Mouse (Mus musculus) urinary bladder, postnatal 25 days (tissue): ENCODE data around the gene Clec1a.
"Not testable (repeated sequence)": the region's sequence is repeated elsewhere in the genome, so short reads cannot be mapped to it uniquely, and the experiment has no call there.

Experiments
- DNase-seq: peaks from one replicate; pipeline ENCODE4 v3.0.0; 2022; ENCODE audit warnings: low spot score

Gene Clec1a

DNA sequence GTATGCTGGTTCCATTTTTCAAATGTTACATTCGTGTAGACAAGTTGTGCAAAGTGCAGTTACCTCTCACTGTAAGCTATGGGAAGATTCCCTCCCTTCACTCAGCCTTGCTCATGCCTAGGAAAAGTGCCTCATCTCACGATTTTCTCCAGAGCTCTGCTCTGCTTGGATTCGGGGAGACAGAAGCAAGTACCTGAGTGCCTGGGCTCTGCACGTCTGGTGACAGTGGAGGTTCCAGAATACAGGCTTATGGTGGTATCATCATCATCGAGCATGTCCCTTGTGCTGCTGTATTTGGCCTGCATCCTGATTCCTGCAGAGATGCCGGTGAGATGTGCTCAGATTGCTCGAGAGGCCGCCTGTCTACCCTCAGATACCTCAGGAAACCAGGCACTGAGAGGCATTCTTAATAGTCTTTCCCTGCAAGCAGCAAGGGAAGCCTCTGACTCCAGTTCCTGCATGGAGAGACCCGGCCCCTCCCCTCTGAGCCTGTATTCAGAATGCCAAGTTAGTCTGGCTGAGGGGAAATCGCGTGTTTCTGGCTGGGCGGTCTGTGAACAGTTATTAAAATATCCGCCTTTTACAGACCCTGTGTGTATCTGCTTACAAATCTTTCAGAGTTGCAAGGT is at the start of gene Clec1a:
Clec1a (minus strand) TSS at position 590 of the 629 bp plus-strand sequence.
- no peak for DNase-seq

DNA sequence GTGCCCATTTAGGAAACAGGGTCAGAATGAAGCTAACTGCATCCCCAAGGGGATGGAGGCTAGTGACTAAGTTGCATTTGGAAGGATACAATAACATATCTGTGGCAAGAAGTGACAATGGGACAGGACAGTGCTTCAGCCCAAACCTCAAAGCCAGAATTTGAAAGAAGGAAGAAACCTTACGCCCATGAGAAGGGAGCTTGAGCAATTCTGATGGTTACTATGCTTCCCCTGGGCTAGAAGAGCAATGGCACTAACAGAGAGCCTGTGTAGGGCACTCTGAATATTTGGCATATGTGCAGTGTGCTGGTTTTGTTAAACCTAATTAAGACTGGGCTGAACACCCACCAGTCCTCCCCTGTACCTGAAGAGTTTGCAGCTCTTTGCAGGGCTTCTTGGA is 47.7 kb upstream of the Clec1a start:
- not testable (repeated sequence) for DNase-seq

DNA sequence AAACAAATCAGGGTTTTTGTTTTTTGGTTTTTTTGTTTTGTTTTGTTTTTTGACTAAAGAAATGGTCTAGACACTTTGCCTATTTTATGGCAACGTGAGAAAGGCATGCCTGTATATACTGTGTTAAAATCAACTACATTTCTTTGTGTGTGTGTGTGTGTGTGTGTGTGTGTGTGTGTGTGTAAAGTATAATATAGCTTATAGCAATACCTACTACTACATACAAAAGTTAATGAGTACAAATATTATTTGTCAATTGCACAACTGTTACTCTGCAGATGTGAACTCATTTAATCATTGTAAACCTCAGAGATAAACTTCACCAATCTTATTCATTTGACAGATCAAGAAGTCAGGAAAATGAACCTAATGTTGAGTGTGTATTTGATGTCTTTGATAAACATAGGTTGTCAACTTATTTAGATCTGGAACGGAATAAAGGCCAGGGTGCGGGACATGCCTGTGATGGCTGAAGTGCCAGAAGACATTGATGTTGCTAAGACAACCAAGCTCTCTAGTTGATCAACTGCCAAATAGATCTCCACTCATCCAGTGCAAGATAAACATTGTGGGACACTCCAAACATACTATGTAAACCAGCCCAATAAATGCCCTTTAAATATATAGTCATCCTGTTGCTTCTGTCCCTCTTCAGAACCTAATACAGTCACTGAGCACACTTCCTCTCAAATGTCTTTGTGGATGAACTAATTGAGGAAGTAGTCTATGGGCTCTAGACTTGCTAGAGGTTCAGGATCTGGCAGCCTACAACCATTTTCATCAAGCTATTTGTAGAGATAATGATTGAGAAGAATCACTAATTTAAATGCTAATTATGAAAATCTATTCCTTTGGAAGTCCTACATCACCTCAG is 45.8 kb upstream of the Clec1a start:
- DNase-seq = no peak

DNA sequence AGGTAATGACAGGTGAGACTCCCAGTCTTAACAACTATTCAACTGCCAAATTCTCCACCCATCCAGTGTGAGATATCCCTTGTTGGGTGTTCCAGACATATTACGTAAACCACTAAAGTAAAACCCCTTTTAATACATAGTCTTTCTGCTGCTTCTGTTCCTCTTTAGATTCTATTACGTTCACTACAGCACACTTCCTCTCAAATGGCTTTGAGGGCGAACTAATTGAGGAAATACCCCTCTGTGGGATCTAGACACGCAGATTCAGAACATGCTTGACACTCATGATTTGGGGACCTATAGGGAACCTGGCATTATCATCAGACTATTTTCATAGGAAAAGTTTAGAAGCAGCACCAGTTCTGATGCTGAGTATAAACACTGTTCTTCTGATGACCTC is 43.1 kb upstream of the Clec1a start:
- no peak for DNase-seq

DNA sequence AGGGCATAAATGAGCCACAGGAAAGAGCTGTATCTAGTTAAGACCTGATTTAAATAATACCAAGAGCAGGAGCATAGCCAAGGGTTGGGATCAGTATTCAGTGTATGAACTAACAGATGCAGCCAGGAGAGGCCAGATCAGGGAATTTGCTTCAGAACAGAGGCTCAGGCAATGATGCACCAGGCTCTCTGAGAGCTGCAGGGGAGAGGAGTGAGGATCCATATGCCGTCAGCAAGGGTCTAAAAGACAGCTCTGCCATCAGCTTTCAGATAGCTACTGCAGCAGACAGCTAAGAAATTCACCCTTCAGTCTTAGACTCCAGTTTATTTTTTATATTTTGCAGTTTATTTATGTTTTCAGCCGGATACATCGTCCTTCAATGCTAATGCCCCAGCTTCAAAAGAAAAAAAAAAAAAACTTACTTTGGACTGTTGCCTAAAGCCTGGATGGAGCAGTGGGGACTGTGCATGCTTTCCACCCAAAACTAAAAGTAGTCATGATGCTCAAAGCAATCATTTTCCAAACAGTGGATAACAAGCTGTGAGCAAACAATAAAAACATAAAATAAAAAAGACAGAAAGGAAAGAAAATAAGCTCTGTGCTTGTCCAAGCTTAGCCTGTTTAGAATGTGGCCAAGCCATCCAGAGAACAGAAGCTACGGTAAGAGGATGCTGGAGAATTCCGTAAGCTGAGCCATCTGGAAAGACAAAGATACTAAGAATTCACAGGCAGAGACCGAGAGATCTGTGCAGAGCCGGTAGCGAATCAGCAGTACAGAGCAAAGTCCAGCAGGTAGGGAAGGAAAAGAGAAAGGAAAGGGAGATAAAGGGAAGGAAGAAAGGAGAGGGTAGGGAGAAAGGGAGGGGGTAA is 28.5 kb upstream of the Clec1a start:
- no peak for DNase-seq

DNA sequence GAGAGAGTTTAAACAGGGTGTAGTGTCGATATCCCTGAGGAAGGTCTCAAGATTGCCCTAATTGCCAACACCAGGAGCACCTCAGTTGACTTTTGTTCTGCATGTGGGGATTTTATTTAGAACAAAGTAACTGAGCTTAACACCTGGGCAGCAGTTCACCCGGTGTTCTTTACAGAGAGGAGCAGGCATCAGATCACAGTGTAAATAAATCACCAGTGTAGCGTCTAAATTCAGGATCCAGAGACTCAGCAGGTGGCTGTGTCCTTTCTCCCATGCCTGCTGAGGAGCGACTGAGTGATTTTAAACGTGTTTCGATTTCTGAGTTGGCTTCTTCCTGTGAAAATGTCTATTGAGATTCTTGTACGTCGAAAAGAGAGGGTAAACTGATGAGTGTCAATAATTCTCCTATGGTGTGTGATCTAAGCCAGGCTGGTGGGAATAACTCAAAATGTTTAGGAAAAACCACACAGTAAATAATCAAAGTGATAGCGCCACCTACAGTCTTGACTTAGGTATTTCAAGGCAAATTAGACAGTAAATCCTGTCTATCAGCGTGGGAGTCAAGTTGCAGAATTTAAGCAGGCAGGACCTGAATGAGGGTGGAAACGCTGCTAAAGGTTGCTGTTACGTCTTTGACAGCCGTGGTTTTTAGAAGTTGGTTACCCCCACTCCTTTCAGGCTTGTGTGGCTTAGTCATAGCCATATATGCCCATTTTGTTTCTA is 24.8 kb upstream of the Clec1a start:
- DNase-seq = no peak

DNA sequence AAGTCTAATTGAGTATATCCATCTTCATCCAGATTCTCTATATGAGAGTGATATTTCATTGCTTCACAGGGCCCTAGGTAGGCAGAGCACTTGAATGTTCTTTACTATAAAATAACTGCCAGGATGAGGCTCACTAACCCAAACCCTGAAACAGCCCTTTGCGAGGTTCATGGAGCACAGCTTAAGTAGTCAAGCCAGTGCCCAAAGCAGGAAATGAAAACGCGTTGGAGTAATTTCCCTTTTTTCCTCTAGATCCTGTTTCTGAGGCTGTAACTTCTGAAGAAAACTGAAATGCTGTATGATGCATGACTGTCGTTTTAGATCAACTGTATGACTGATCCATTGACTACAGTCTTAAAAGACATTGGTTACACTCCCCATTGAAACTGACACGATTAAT is 20.8 kb upstream of the Clec1a start:
- DNase-seq = no peak

DNA sequence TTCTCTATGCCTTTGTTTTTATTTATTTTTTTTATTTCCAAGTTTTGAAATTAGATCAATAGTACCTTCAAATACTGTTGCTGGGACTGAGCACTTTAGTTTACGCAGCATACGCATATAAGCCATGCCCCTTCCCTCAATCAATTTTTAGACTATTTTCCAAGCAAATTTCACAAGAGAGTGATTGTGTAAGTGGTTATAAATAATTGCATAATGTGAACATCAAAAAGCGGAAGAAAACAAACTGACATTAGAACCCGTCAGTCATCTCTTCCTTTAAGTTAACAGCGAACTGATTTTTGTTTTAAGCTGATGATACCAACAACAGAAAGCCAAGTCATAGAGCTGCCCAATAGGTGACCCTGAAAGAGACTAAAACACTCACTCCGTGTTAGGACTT is 19.6 kb upstream of the Clec1a start:
- DNase-seq = no peak

DNA sequence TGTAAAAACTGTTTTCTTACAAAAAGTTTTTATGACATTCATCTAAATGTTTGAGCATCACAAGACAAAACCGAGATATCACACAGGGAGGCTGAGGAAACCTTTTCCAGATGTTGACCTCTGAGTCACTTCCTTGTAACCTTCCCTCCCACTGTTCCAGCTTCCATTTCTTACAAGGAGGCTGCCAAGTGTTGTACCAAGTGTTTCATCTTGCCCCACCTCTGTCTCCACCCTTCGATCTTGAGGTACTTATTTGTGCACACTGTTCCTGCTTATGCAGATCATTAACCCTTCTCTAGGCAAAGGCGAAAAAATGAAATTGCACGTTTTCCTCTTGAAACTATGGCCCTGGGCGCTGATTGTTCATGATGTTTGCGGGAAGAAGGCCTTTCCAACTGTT is 2.1 kb downstream of the Clec1a start:
- DNase-seq = no peak

DNA sequence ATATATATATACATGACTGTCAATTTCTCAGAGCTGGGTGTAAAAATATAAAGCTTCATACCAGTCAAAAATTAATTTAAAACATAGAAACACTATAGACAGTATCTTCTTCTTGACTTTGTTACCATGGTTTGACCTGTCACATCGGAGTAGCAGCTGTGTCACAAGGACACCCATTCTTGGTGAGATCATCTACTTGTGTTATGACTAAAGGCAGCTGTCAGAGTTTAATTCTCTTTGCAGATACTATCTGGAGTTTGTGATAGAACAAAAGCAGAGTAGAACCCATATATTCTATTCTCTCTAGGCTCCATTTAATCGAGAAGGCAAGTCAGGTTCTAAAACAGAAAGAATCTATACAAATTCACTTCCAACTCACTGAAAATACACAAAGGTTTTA is 13.8 kb downstream of the Clec1a start:
- no peak for DNase-seq

DNA sequence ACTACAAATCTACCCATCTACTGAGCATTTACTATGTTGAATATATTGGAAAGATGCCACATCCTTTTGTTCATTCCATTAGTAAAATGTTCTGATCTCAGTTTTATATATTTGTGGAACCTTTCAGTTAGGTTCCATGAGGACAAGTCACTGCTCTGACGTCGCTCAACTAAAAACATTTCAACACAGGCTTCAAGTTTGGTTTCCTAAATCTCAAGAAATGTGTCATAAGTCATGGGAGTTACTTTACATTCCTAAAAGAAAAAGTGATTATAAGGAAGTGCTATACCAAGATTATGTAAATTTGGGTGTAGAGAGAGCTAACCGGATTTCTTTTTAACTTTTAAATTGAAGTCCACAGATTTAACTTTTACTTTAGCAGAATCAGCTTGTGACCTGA is 15.8 kb downstream of the Clec1a start:
- DNase-seq = no peak

DNA sequence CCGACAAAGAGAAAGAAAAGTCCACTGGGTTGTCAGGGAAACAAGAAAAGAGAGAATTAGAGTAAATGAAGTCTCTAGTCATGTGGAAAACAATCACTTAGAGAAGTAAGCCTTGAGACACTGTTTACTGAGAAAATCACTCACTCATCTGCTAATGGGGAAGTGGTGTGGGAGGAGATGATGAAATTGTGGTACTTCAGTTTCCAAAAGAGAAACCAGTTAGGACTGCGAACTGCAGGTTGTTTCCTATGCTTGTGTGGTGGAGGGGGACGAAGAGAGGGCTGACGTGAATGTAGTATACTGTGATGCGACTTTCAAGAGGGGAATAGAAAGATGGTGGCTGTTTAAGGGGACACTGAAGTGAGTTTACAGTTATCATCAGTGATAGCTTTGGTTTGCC is 17.6 kb downstream of the Clec1a start:
- no peak for DNase-seq

DNA sequence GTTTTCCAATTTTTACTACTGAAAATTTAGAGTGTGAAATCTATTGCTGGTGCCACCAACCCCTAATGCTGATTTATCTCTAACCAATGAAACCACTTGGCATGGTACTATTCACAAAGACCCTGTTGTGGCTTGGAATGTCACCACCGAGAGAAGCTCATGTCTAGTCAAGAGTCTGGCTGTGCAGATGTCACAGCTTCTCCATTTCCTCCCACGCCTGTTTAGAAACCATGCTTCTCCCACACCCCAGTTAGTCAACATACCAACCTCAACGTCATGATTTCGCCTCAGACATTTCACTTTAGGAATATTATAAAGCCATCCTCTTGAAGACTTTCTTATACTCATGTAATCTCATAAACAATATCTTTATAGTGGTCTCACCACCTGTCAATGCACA is 24.5 kb downstream of the Clec1a start:
- no peak for DNase-seq

DNA sequence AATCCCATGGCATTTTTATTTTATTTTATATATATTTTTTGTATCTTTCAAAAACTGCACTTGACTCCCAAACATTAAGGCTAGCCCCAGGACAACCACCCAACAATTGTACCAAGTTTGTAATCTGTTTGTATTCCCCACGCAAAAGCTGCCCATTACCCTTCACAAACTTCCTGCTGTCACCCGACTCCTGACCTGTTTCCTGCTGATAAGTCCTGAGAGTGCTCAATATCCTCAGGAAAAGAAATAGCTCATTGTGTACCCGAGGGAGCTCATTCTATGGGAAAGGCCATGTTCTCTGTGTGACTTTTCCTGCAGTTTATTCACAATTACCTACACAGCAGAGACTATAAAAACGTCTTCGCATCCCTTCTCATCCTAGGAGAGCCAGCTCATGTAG is 26.0 kb downstream of the Clec1a start:
- no peak for DNase-seq

DNA sequence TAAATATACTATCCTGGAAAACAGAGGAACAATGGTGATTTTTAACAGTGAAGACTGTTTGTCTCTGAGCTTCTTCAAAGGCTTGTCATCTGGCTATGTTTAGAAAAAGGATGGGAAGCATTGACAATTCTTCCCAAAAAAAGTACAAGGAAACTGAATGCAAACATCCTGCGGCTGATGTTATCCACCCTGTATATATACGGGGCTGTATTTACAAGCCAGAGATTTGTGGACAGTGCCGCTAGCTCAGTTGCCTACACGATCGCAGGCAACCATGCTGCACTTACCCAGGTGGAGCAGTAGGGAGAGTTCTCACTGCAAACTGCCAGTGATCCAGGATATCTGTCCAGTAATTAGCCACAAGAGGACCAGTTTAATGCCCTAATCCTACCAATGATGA is 26.6 kb downstream of the Clec1a start:
- DNase-seq = no peak

DNA sequence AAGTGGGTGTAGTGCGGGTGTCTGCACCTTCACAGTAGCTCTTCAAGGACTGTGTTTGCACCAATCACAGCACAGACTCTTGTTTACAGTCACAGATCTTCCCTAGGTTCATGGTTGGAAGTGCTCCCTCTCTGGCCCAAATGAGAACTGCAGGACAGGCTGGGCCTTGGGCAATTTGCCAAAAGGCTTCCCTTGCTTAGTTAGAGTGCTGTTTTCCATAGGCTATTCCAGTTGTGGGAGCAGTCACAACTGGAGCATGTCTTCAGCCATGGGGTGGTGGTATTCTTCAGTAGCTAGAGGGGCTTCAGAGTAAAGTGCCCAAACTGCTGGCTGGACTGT is 28.1 kb downstream of the Clec1a start:
- DNase-seq = peak; percentile 53

DNA sequence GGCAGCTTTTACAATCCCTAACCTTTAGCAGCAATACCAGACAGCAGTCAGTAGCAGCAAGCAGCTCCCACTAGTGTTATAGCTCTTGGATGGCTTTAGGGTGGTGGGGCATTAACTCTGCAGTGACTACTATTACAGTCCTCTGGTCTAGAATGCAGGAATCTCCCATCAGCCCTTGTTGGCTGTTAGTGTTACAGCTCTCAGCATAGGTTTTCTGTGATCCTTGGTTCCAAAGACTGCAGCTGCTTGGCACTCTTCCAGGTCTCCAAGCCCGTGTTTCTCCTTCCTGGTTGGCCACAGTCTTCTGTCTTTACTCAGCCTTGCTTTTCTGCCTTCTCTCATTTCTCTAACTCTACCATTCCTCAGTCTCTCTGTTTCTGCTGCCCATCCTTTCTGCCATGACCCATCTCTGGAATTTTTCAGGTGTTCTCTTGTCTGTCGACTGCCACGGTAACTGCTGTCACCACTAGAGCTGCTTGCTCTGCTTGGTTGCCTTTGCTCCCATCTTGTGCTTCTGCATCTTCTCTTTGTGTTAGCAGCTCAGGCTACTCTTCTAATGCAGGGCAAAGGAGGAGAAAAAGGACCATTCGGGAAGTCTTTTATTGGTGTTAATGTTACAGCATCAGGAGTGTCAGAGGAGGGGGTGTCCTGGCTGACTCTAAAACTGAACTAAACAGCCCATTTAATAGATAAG is 28.6 kb downstream of the Clec1a start:
- no peak for DNase-seq

DNA sequence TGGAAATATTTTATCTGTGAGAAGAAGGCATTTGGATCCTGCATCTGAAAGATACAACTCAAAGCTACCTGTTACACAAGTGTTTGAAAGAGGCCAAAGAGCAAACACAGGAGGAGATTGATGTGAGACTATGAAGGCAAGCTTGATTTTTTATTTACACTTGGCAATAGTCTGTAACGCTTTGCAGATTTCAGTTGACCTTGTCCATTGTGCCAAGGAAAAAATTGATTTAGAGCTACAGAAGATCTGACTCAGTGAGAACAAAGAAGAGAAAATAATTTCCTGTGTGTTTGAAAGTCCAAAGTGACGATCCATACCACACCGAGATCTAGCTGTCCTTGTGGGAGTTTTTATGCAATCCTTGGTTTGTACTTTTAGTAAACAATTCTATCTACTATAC is 29.5 kb downstream of the Clec1a start:
- DNase-seq = no peak

DNA sequence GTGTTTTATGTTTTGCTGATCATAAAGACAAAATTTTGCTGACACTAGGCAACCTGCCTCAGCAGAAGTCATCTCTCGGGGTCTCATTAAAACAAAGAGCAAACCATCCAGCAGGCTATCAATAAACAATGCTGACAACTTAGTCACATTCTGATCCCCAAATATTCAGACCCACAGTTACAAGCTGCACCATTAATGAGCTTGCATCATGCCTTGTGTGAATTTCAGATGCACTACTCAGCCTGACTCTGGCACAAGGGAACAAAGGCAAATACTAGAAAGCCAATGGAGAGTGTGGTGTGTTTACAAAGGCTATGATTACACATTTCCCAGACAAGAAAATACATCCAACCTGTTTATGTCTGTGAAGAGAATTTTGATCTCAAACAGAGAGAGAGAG is 37.6 kb downstream of the Clec1a start:
- DNase-seq = no peak

DNA sequence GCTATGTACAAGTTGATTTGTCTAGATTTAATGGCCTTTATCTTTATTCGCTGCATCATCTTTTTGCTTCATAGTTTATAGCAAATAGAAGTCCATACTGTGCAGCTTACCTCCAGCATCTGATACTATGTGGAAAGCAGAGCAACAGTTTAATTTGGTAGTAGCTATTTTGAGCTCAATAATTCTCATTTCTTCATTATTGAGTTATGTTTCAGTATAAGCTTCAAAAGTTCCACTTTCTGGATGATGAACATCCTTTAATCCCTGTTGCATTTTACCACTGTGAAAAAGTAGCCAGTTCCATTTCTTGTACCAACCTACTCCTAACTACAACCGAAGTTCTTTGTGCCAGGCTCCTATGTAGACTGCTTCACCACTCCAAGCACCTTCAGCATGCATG is 43.2 kb downstream of the Clec1a start, which contains the start of gene Clec9a:
Clec9a (plus strand) TSS at position 301 of the 400 bp plus-strand sequence.
- no peak for DNase-seq

DNA sequence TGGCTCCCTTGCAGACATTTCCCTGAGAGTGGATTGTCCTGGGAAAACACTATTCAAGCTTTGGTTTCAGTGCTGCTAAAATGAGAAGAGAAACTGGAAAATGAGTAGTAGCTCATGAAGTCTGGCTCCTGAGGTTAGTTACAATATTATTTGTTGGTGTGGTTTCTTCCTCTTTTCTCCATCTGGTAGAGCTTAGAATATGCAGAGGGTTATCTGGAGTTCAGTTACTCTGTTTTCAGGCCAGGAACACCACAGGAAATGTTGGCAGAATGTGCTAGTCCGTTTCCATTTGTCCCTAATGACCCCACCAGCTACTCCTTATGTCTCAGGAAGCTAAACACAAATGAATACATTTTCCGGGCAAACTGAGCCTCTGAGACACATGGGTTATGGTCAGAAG is 44.5 kb downstream of the Clec1a start:
- no peak for DNase-seq

DNA sequence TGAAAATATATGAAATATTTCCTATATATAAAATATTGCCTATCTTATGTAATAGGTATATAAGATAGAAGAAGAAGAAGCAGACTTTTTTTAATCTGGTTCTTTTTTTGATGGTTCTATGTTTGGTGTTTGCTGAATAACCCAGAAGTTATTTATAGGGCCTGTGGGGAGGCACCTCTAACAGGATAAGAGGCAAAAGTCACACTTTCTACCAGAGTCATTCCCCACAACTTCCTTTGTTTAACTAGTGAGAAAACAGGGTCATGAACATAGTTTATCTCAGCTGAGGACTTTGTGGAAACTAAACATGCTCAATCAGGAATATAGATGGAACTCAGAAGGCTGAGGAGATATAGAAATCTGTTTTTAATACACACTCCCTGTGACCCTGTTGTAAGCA is 45.8 kb downstream of the Clec1a start:
- no peak for DNase-seq
